Mouse (Mus musculus): Measurements from ENCODE around the gene Dnajc15. TPM values are rescaled to one million over a fixed set of nuclear protein-coding genes. Genes with fewer than 3 reads are reported as not detected.

Gene Dnajc15
- total and polyA plus RNA-seq, 2 experiments from 2014 or later: 10.6 to 98.8 TPM

DNA sequence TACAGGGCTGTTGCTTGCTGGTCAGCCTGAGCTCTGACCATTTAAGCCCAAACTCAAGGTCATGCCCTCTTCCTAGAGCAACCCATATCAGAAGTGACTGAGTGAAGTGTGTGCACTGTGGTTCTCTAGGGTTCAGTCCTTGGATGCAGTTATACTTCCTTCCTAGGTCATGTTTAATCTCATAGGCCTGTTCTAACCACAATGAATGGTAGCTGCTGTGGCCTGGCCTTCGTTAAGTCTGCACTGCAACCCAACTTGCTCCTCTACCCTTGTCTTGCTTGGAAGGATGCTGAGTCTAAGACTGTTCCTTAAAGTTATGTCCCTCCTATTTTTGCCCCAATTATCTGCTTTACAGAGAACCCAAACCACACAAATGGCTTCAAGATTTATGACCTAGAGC lies 29.4 kb downstream of the Dnajc15 start:
- H3K4me1 ChIP-seq (ENCODE audit: insufficient read depth, low read length): no peaks in the 10 kb centered on the region
- no peaks in the 10 kb centered on the region for H3K36me3 ChIP-seq (ENCODE audit: insufficient read depth, low read length)
- 97% methylated on average over 1 of the region's 1 CpGs for WGBS
- no peak overlapping the region for H3K9ac ChIP-seq (replicated peaks; ENCODE audit: low read length)
- no peaks in the 10 kb centered on the region for H3K27me3 ChIP-seq (ENCODE audit: insufficient read depth, low read length)
- ATAC-seq (no peak), DNase-seq (ENCODE audit: low spot score) (no peak)
- no peaks in the 10 kb centered on the region for H3K9me3 ChIP-seq (ENCODE audit: low read length)
- no peak overlapping the region for H3K27ac ChIP-seq
- H3K4me3 ChIP-seq (ENCODE audit: low read length): no peak overlapping the region
- no peak overlapping the region for H3K4me2 ChIP-seq (ENCODE audit: low read depth, low read length)
- no peak for TF ChIP-seq CTCF (IDR thresholded peaks at IDR 0.05; ENCODE audit: low read depth)

DNA sequence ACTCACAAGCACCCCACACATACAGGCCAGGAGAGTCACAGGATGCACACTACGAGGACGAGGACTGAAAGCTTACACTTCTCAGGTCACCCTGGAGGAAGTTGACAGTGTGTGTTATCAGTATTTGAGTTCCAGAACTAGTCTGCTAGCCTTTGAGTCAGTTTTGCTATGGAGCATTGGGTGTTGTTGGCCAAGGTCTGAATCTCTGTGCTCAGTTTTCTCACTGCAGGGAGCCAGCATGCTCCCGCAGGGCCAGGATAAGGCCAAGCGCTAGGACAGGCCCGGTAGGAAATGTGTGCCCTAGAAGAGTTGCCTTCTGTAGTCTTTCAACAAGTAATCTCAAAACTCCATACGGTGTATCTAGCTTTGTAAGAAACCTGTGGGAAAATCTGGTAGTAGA lies 34.4 kb downstream of the Dnajc15 start:
- Histone ChIP-seq H3K9me3 (ENCODE audit: low read length) (no peaks in the 10 kb centered on the region), H3K9ac (replicated peaks; ENCODE audit: low read length) (no peak overlapping the region), H3K4me3 (ENCODE audit: low read length) (no peak overlapping the region), H3K4me1 (ENCODE audit: insufficient read depth, low read length) (no peaks in the 10 kb centered on the region), H3K27me3 (ENCODE audit: insufficient read depth, low read length) (no peaks in the 10 kb centered on the region), H3K4me2 (ENCODE audit: low read depth, low read length) (no peak overlapping the region), H3K27ac (no peak overlapping the region), H3K36me3 (ENCODE audit: insufficient read depth, low read length) (no peaks in the 10 kb centered on the region)
- no peak for ATAC-seq
- no peak for DNase-seq (ENCODE audit: low spot score)
- WGBS: 74% methylated on average over 6 of the region's 6 CpGs
- no peak for TF ChIP-seq CTCF (IDR thresholded peaks at IDR 0.05; ENCODE audit: low read depth)

DNA sequence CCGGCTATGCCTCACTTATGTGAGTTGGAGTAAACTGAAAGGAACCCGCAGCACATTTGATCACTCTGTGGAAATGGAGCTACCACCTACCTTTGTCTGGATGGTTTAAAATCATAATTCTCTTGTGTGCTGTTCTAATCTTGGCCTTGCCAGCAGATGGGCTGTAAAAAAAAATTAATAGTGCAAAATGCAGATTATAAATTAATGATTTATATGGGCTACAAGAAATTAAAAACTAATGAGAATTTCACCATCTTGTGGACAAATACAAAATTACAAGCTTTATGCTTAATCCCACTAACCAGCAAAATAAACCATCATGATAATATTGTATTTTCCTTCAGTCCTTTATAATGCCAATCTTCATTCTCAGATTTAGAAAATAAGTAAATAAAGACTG lies 34.8 kb downstream of the Dnajc15 start:
- Histone ChIP-seq H3K4me3 (ENCODE audit: low read length) (no peak overlapping the region), H3K27ac (no peak overlapping the region), H3K9me3 (ENCODE audit: low read length) (no peaks in the 10 kb centered on the region), H3K4me2 (ENCODE audit: low read depth, low read length) (no peak overlapping the region), H3K4me1 (ENCODE audit: insufficient read depth, low read length) (no peaks in the 10 kb centered on the region), H3K27me3 (ENCODE audit: insufficient read depth, low read length) (no peaks in the 10 kb centered on the region), H3K9ac (replicated peaks; ENCODE audit: low read length) (no peak overlapping the region), H3K36me3 (ENCODE audit: insufficient read depth, low read length) (no peaks in the 10 kb centered on the region)
- WGBS: 78% methylated on average over 2 of the region's 2 CpGs
- DNase-seq (ENCODE audit: low spot score) (peak; percentile 31), ATAC-seq (no peak)
- peak; percentile 43; the same call in 1 of the 2 replicates for TF ChIP-seq CTCF (IDR thresholded peaks at IDR 0.05; ENCODE audit: low read depth)

DNA sequence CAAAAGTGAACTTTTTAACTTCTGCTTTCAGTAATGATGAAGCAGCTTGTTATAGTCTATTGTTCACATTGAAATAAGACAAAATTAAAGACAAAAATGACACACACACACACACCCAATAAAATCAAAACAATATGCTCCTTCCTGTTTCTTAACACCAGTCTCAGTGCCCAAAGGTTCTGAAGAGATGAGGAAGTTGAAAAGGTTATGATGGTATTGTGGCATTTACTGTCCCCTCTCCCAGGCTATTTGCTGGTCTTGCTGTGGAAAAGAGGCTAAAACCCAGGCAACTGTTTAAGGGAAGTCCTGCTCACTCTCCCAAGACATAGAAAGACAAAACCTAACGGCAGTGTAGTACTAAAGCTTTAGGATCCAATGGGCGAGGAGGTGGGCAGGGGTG lies 38.1 kb downstream of the Dnajc15 start:
- DNase-seq (ENCODE audit: low spot score): no peak
- H3K9ac ChIP-seq (replicated peaks; ENCODE audit: low read length): no peak overlapping the region
- no peak for ATAC-seq
- no peak overlapping the region for H3K4me3 ChIP-seq (ENCODE audit: low read length)
- WGBS: 82% methylated on average over 2 of the region's 2 CpGs
- no peaks in the 10 kb centered on the region for H3K27me3 ChIP-seq (ENCODE audit: insufficient read depth, low read length)
- H3K36me3 ChIP-seq (ENCODE audit: insufficient read depth, low read length): no peaks in the 10 kb centered on the region
- no peak overlapping the region for H3K4me2 ChIP-seq (ENCODE audit: low read depth, low read length)
- no peak for TF ChIP-seq CTCF (IDR thresholded peaks at IDR 0.05; ENCODE audit: low read depth)
- H3K27ac ChIP-seq: no peak overlapping the region
- no peaks in the 10 kb centered on the region for H3K4me1 ChIP-seq (ENCODE audit: insufficient read depth, low read length)
- H3K9me3 ChIP-seq (ENCODE audit: low read length): no peaks in the 10 kb centered on the region

- no peak overlapping the region for H3K27ac ChIP-seq
- no peak overlapping the region for H3K9ac ChIP-seq (replicated peaks; ENCODE audit: low read length)
- no peaks in the 10 kb centered on the region for H3K4me1 ChIP-seq (ENCODE audit: insufficient read depth, low read length)
- H3K9me3 ChIP-seq (ENCODE audit: low read length): no peaks in the 10 kb centered on the region
- no peak for ATAC-seq
- no peak for DNase-seq (ENCODE audit: low spot score)
- no peak for TF ChIP-seq CTCF (IDR thresholded peaks at IDR 0.05; ENCODE audit: low read depth)
- no peak overlapping the region for H3K4me2 ChIP-seq (ENCODE audit: low read depth, low read length)
- no peak overlapping the region for H3K4me3 ChIP-seq (ENCODE audit: low read length)
- no peaks in the 10 kb centered on the region for H3K27me3 ChIP-seq (ENCODE audit: insufficient read depth, low read length)
- H3K36me3 ChIP-seq (ENCODE audit: insufficient read depth, low read length): no peaks in the 10 kb centered on the region
These were observed 42.6 kb downstream of the Dnajc15 start for GRCm38 (mm10) chr14:77832359-77832758.

DNA sequence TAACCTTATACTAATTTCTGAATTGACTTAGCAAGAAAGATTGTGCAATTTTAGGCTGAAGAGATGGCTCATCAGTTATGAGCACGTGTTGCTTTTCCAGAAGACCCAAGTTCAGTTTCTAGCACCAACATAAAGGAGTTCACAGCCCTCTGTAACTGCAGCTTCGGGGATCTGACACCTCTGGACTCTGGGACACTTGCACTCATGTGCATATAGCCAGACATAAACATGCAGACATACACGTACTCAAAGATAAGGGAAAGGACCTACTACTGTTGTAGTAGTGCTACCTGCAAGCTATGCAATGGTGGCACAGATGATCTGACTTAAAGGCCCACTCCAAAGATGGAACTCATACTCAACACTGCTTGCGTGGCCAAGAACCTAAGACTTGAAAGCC lies 43.0 kb downstream of the Dnajc15 start:
- no peaks in the 10 kb centered on the region for H3K4me1 ChIP-seq (ENCODE audit: insufficient read depth, low read length)
- ATAC-seq: no peak
- DNase-seq (ENCODE audit: low spot score): no peak
- H3K27ac ChIP-seq: no peak overlapping the region
- H3K27me3 ChIP-seq (ENCODE audit: insufficient read depth, low read length): no peaks in the 10 kb centered on the region
- TF ChIP-seq CTCF (IDR thresholded peaks at IDR 0.05; ENCODE audit: low read depth): no peak
- H3K4me3 ChIP-seq (ENCODE audit: low read length): no peak overlapping the region
- H3K36me3 ChIP-seq (ENCODE audit: insufficient read depth, low read length): no peaks in the 10 kb centered on the region
- WGBS: 90% methylated on average over 4 of the region's 4 CpGs
- H3K9me3 ChIP-seq (ENCODE audit: low read length): no peaks in the 10 kb centered on the region
- no peak overlapping the region for H3K9ac ChIP-seq (replicated peaks; ENCODE audit: low read length)
- H3K4me2 ChIP-seq (ENCODE audit: low read depth, low read length): no peak overlapping the region

GRCm38 (mm10) chr14:77829673-77830072 lies 45.3 kb downstream of the Dnajc15 start:
- no peaks in the 10 kb centered on the region for H3K36me3 ChIP-seq (ENCODE audit: insufficient read depth, low read length)
- H3K4me2 ChIP-seq (ENCODE audit: low read depth, low read length): no peak overlapping the region
- H3K9me3 ChIP-seq (ENCODE audit: low read length): no peaks in the 10 kb centered on the region
- H3K27ac ChIP-seq: no peak overlapping the region
- H3K27me3 ChIP-seq (ENCODE audit: insufficient read depth, low read length): no peaks in the 10 kb centered on the region
- no peak overlapping the region for H3K9ac ChIP-seq (replicated peaks; ENCODE audit: low read length)
- H3K4me3 ChIP-seq (ENCODE audit: low read length): no peak overlapping the region
- WGBS: 87% methylated on average over 4 of the region's 4 CpGs
- ATAC-seq (no peak), DNase-seq (ENCODE audit: low spot score) (no peak)
- no peak for TF ChIP-seq CTCF (IDR thresholded peaks at IDR 0.05; ENCODE audit: low read depth)
- no peaks in the 10 kb centered on the region for H3K4me1 ChIP-seq (ENCODE audit: insufficient read depth, low read length)

All from hindbrain, postnatal 0 days (tissue).